Comparison of ENCODE assay signal across 8 mouse cellular contexts in the genomic region with DNA sequence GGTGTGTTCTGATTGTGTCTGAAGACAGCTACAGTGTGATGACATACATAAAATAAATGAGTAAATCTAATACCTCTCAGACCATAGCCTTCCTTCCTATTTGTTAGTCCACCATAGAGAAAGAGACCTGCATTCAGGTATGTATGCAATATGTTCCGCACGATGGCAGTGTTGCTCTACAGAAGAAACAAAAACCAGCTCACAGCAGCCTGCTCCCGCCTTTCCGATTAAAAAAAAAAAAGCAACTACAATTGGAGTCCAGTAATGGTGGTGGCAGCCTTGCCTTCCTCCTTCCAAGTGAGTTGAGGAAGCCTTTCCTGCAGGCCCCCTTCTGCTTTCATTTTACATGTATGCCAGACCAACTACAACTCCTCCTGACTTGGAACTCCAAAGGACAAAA.
A peak's percentile ranks its signal among the peaks of the same experiment; 100 is the strongest.
DNase-seq lines count a peak whose midpoint lies in the region; ATAC-seq and TF ChIP-seq lines count a peak whose summit lies in the region.

No protein-coding gene starts in this region.

- H3K27me3 ChIP-seq in heart, adult 2 months (ENCODE audit: control insufficient read depth, insufficient read depth, low read length): no peaks in the 10 kb centered on the region
- H3K27me3 ChIP-seq in midbrain, embryonic 16.5 days (ENCODE audit: control insufficient read depth, insufficient read depth, low read depth, low read length): no peaks in the 10 kb centered on the region
- H3K27me3 ChIP-seq in midbrain, embryonic 13.5 days: no peaks in the 10 kb centered on the region
- H3K27me3 ChIP-seq in limb, embryonic 12.5 days: no peaks in the 10 kb centered on the region
- H3K27me3 ChIP-seq in stomach, embryonic 15.5 days (replicated peaks): no peaks in the 10 kb centered on the region

- intact Hi-C loops in heart, adult 2 months (cut with DNase I): no loop called here
- intact Hi-C loops in gastrocnemius, postnatal 14 days (cut with DNase I; ENCODE audit: low total_unique reads): no loop called here

- 0 out of 2 replicates have a peak, but pooled peaks have one; percentile 45 for ATAC-seq in midbrain, embryonic 16.5 days
- ATAC-seq in midbrain, embryonic 13.5 days: no peak
- no peak for ATAC-seq in limb, embryonic 12.5 days (ENCODE audit: insufficient number of reproducible peaks, insufficient read depth, low FRiP score, low TSS enrichment, low read depth)
- no peak for ATAC-seq in stomach, embryonic 15.5 days (ENCODE audit: insufficient read depth, low FRiP score, low read depth)
- no peak for ATAC-seq in megakaryocyte-erythroid progenitor cell, adult 5-6 weeks (replicated peaks; ENCODE audit: low FRiP score, low TSS enrichment, poor library complexity, severe bottlenecking)

- H3K4me1 ChIP-seq in heart, adult 2 months (ENCODE audit: control insufficient read depth, insufficient read depth, low read length): no peaks in the 10 kb centered on the region
- no peaks in the 10 kb centered on the region for H3K4me1 ChIP-seq in midbrain, embryonic 16.5 days (ENCODE audit: control insufficient read depth, insufficient read depth, low read length)
- H3K4me1 ChIP-seq in midbrain, embryonic 13.5 days (replicated peaks): no peaks in the 10 kb centered on the region
- H3K4me1 ChIP-seq in limb, embryonic 12.5 days (replicated peaks): no peaks in the 10 kb centered on the region
- H3K4me1 ChIP-seq in stomach, embryonic 15.5 days: no peaks in the 10 kb centered on the region

- no peaks in the 10 kb centered on the region for H3K36me3 ChIP-seq in heart, adult 2 months (ENCODE audit: control insufficient read depth, insufficient read depth, low read length)
- no peaks in the 10 kb centered on the region for H3K36me3 ChIP-seq in midbrain, embryonic 16.5 days (ENCODE audit: control insufficient read depth, insufficient read depth, low read length)
- peaks cover 26% of the 10 kb centered on the region for H3K36me3 ChIP-seq in midbrain, embryonic 13.5 days
- peaks cover 38% of the 10 kb centered on the region for H3K36me3 ChIP-seq in limb, embryonic 12.5 days
- 0 out of 2 replicates have a peak, but pooled peaks cover 3% of the 10 kb centered on the region for H3K36me3 ChIP-seq in stomach, embryonic 15.5 days

- peak in 1 of 2 experiments; percentile 47 for DNase-seq in heart, adult 2 months
- DNase-seq in heart, adult 8-10 months (ENCODE audit: low spot score): no peak
- no peak for DNase-seq in gastrocnemius, postnatal 14 days

- TF ChIP-seq POLR2A in heart, adult 2 months (IDR thresholded peaks at IDR 0.05; ENCODE audit: insufficient read depth, low read depth, low read length): no peak

- TF ChIP-seq EP300 in heart, adult 2 months (IDR thresholded peaks at IDR 0.05; ENCODE audit: insufficient read depth, low read depth, low read length): no peak

- peak overlapping the region; percentile 61; the same call in 1 of the 2 replicates for H3K27ac ChIP-seq in heart, adult 2 months
- no peak overlapping the region for H3K27ac ChIP-seq in midbrain, embryonic 16.5 days (ENCODE audit: low read length)
- H3K27ac ChIP-seq in midbrain, embryonic 13.5 days: no peak overlapping the region
- H3K27ac ChIP-seq in limb, embryonic 12.5 days: no peak overlapping the region
- H3K27ac ChIP-seq in stomach, embryonic 15.5 days: no peak overlapping the region

- no peak overlapping the region for H3K9ac ChIP-seq in heart, adult 2 months (ENCODE audit: low read depth, low read length)
- H3K9ac ChIP-seq in midbrain, embryonic 16.5 days (ENCODE audit: low read depth, low read length): no peak overlapping the region
- no peak overlapping the region for H3K9ac ChIP-seq in midbrain, embryonic 13.5 days (replicated peaks)
- H3K9ac ChIP-seq in limb, embryonic 12.5 days (replicated peaks): no peak overlapping the region
- no peak overlapping the region for H3K9ac ChIP-seq in stomach, embryonic 15.5 days

- H3K4me3 ChIP-seq in heart, adult 2 months: no peak overlapping the region
- no peak overlapping the region for H3K4me3 ChIP-seq in midbrain, embryonic 16.5 days (ENCODE audit: low read depth, low read length)
- H3K4me3 ChIP-seq in midbrain, embryonic 13.5 days (replicated peaks): no peak overlapping the region
- no peak overlapping the region for H3K4me3 ChIP-seq in limb, embryonic 12.5 days (replicated peaks)
- no peak overlapping the region for H3K4me3 ChIP-seq in stomach, embryonic 15.5 days (replicated peaks)

- peak; percentile 69 for TF ChIP-seq CTCF in heart, adult 2 months (IDR thresholded peaks at IDR 0.05)

- no peaks in the 10 kb centered on the region for H3K9me3 ChIP-seq in midbrain, embryonic 16.5 days (replicated peaks; ENCODE audit: control insufficient read depth, low read length, poor library complexity, severe bottlenecking)
- H3K9me3 ChIP-seq in midbrain, embryonic 13.5 days: no peaks in the 10 kb centered on the region
- no peaks in the 10 kb centered on the region for H3K9me3 ChIP-seq in limb, embryonic 12.5 days
- H3K9me3 ChIP-seq in stomach, embryonic 15.5 days: no peaks in the 10 kb centered on the region

- H3K4me2 ChIP-seq in midbrain, embryonic 16.5 days (ENCODE audit: low read length): no peak overlapping the region
- H3K4me2 ChIP-seq in midbrain, embryonic 13.5 days (replicated peaks): no peak overlapping the region
- 0 out of 2 replicates have a peak overlapping the region, but pooled peaks have one; percentile 27 for H3K4me2 ChIP-seq in limb, embryonic 12.5 days
- peak overlapping the region; percentile 23; the same call in 1 of the 2 replicates for H3K4me2 ChIP-seq in stomach, embryonic 15.5 days

- H3K79me2 ChIP-seq in heart, adult 2 months (replicated peaks; ENCODE audit: control insufficient read depth, insufficient read depth, low read length): no peaks in the 10 kb centered on the region

- 61% methylated on average over 4 of the region's 4 CpGs for WGBS in heart, adult 2 months
- WGBS in midbrain, embryonic 16.5 days: 64% methylated on average over 4 of the region's 4 CpGs
- WGBS in midbrain, embryonic 13.5 days: 80% methylated on average over 4 of the region's 4 CpGs
- WGBS in limb, embryonic 12.5 days: 82% methylated on average over 4 of the region's 4 CpGs
- 68% methylated on average over 4 of the region's 4 CpGs for WGBS in stomach, embryonic 15.5 days

Comparison
In these comparisons a context has a peak if more than half of its experiments do, and no peak if none do; other contexts are left out.
1. H3K4me2 ChIP-seq: peak in limb, embryonic 12.5 days (single experiment) and stomach, embryonic 15.5 days (single experiment); none in midbrain, embryonic 16.5 days (single experiment) and midbrain, embryonic 13.5 days (single experiment).